Mouse (Mus musculus) forebrain, embryonic 14.5 days (tissue): Measurements from ENCODE around the gene Cyp2j8. TPM values are rescaled to one million over a fixed set of nuclear protein-coding genes. Genes with fewer than 3 reads are reported as not detected.
"Not testable (repeated sequence)": the region's sequence is repeated elsewhere in the genome, so short reads cannot be mapped to it uniquely, and the experiment has no call there.

ENCODE experiments used
- ATAC-seq: fragments of 200-750 bp; cut with Nextera tagmentation; 2 replicates; pipeline ENCODE4 v1.8.0; 2017; ENCODE audit warnings: mild to moderate bottlenecking, moderate library complexity
- DNase-seq: peaks from one replicate; pipeline ENCODE4 v3.0.0-alpha.2; 2015; ENCODE audit warnings: low spot score
- H3K27ac ChIP-seq: fragments of 300-500 bp; sonication (generic); 2 replicates; pipeline ENCODE4 v1.5.1; 2014; ENCODE audit warnings: low read depth, mild to moderate bottlenecking, control low read depth, low read length, moderate library complexity
- H3K27me3 ChIP-seq: fragments of 300-500 bp; sonication (generic); replicated peaks from 2 replicates; pipeline ENCODE4 v1.6.1; 2014; ENCODE audit warnings: low read length, control low read depth, mixed read lengths; ENCODE audit not compliant: control insufficient read depth, insufficient read depth
- H3K36me3 ChIP-seq: fragments of 300-500 bp; sonication (generic); 2 replicates; pipeline ENCODE4 v1.6.1; 2014; ENCODE audit warnings: low read length, control low read depth; ENCODE audit not compliant: control insufficient read depth, insufficient read depth
- H3K4me1 ChIP-seq: fragments of 300-500 bp; sonication (generic); 2 replicates; pipeline ENCODE4 v1.6.1; 2014; ENCODE audit warnings: antibody characterized with exemption, low read length, control low read depth; ENCODE audit not compliant: control insufficient read depth, insufficient read depth
- H3K4me2 ChIP-seq: fragments of 300-500 bp; sonication (generic); 2 replicates; pipeline ENCODE4 v1.6.1; 2014; ENCODE audit warnings: mild to moderate bottlenecking, control low read depth, low read length
- H3K4me3 ChIP-seq: fragments of 300-500 bp; sonication (generic); 2 replicates; pipeline ENCODE4 v1.5.1; 2014; ENCODE audit warnings: low read depth, low read length, control low read depth
- H3K9ac ChIP-seq: fragments of 300-500 bp; sonication (generic); 2 replicates; pipeline ENCODE4 v1.6.1; 2014; ENCODE audit warnings: mild to moderate bottlenecking, low read length, control low read depth, moderate library complexity
- H3K9me3 ChIP-seq: fragments of 300-500 bp; sonication (generic); replicated peaks from 2 replicates; pipeline ENCODE4 v1.6.1; 2016; ENCODE audit warnings: low read length, control low read depth, mixed read lengths; ENCODE audit not compliant: control insufficient read depth
- WGBS: fragments of 180-500 bp; shearing (Covaris S2); extraction: QIAGEN DNeasy Blood & Tissue Kit; methylation state at CpG from one replicate; pipeline ENCODE4 v1.1.7; 2014; 5-methylcytosine and 5-hydroxymethylcytosine counted together
- polyA plus RNA-seq: library from polyadenylated mRNA; unstranded; fragments of >200 nt; fragmentation: Nextera tagmentation; extraction: Ambion mirVana; gene quantifications from 2 replicates; pipeline ENCODE4 v1.2.1, GENCODE M21; 2014

Gene Cyp2j8
- not detected in 2 replicates for polyA plus RNA-seq

- H3K4me2 ChIP-seq = no peak within 1 kb of the TSS
- WGBS = 90% methylated on average over 1 of the region's 1 CpGs
- H3K36me3 ChIP-seq = no peaks in the 10 kb centered on the region
- ATAC-seq (no peak), DNase-seq (no peak)
- H3K27ac ChIP-seq = no peak within 1 kb of the TSS
- H3K4me1 ChIP-seq = no peaks in the 10 kb centered on the region
- no peaks in the 10 kb centered on the region for H3K9me3 ChIP-seq
- H3K27me3 ChIP-seq = no peaks in the 10 kb centered on the region
- no peak within 1 kb of the TSS for H3K9ac ChIP-seq
- no peak within 1 kb of the TSS for H3K4me3 ChIP-seq
These were observed at the start of gene Cyp2j8 for GRCm38 (mm10) chr4:96507286-96507685. Gene Cyp2j8 (minus strand): TSS chr4:96507386.

DNA sequence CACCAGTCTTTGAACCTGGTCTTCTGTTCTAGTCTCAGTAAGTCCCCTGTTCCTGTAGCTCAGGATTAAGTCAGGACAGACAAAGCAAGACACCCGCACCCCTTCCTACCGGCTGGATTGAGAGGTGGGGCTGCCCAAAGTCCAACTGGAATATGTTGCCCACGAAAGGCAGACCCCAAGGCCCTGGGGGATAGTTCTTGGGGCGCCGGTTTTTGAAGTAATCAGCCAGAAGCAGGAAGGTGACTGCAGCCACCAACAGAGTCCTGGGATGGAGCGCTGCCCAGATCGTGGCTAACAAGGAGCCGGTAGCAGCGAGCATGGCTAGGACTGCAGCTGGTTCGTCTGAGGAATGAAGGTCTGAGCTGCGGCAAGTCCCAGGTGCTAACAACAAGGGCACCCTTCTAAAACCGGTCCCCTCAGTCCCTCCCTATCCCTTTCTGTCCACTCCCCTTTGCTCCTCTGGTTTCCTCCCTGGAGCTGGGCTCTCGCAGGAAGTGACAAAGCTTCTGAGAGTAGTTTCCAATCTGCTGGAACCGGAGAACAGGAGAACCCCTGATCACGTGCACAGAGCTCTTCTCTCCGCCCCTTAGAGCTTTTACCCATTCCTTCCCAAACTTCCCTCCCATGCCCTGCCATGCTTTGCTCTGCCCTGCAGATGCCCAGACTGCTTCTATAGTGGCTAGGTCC is 46.1 kb upstream of the Cyp2j8 start, which contains the start of gene Cyp2j6:
TSS of gene Cyp2j6 (minus strand) at position 529 of the 687 bp plus-strand sequence.
- no peaks in the 10 kb centered on the region for H3K36me3 ChIP-seq
- no peaks in the 10 kb centered on the region for H3K9me3 ChIP-seq
- peak within 1 kb of the TSS; percentile 77 for H3K9ac ChIP-seq
- DNase-seq = peak; percentile 75
- 0 out of 2 replicates have a peak, but pooled peaks cover 2% of the 10 kb centered on the region for H3K4me1 ChIP-seq
- H3K27me3 ChIP-seq = no peaks in the 10 kb centered on the region
- peak within 1 kb of the TSS; percentile 68 for H3K4me2 ChIP-seq
- H3K4me3 ChIP-seq = peak within 1 kb of the TSS; percentile 48
- WGBS = 7% methylated on average over 16 of the region's 16 CpGs
- H3K27ac ChIP-seq = 0 out of 2 replicates have a peak within 1 kb of the TSS, but pooled peaks have one; percentile 16
- ATAC-seq = peak; percentile 93

GRCm38 (mm10) chr4:96551619-96552018 is 44.4 kb upstream of the Cyp2j8 start:
- H3K9me3 ChIP-seq = no peaks in the 10 kb centered on the region
- H3K9ac ChIP-seq = no peak overlapping the region
- H3K36me3 ChIP-seq = no peaks in the 10 kb centered on the region
- DNase-seq (no peak), ATAC-seq (no peak)
- H3K27ac ChIP-seq = no peak overlapping the region
- H3K4me1 ChIP-seq = 0 out of 2 replicates have a peak, but pooled peaks cover 2% of the 10 kb centered on the region
- no peaks in the 10 kb centered on the region for H3K27me3 ChIP-seq
- WGBS = 98% methylated on average over 3 of the region's 3 CpGs
- no peak overlapping the region for H3K4me2 ChIP-seq
- no peak overlapping the region for H3K4me3 ChIP-seq

DNA sequence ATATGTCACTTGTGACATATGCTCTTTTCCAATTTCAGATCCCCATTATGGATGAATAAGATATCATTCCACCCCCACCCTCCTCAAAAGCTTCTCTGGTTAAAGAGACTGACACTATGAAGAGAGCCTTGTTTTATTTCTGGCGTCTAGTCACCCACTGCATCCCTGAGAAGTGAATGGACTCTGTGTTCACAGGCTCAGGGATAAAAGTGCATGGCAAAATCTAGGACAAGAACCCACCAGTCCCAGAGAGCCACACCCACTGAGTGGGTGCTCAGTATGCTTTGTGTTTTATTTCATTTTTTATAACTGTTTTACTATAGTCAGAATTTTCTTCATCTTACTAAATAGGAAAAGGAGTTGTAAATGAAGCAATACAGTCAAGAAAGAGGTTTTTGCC is 38.8 kb upstream of the Cyp2j8 start:
- Histone ChIP-seq H3K27me3 (no peaks in the 10 kb centered on the region), H3K36me3 (no peaks in the 10 kb centered on the region), H3K4me3 (no peak overlapping the region), H3K27ac (no peak overlapping the region), H3K9ac (no peak overlapping the region), H3K9me3 (no peaks in the 10 kb centered on the region), H3K4me1 (no peaks in the 10 kb centered on the region), H3K4me2 (no peak overlapping the region)
- DNase-seq (no peak), ATAC-seq (no peak)
- 41% methylated on average over 1 of the region's 1 CpGs for WGBS

GRCm38 (mm10) chr4:96525772-96526171 is 18.6 kb upstream of the Cyp2j8 start:
- no peak overlapping the region for H3K27ac ChIP-seq
- no peak overlapping the region for H3K9ac ChIP-seq
- H3K4me2 ChIP-seq = no peak overlapping the region
- WGBS = 17% methylated on average over 1 of the region's 1 CpGs
- ATAC-seq (no peak), DNase-seq (peak; percentile 19)
- no peaks in the 10 kb centered on the region for H3K4me1 ChIP-seq
- no peaks in the 10 kb centered on the region for H3K36me3 ChIP-seq
- H3K27me3 ChIP-seq = no peaks in the 10 kb centered on the region
- no peaks in the 10 kb centered on the region for H3K9me3 ChIP-seq
- H3K4me3 ChIP-seq = no peak overlapping the region

DNA sequence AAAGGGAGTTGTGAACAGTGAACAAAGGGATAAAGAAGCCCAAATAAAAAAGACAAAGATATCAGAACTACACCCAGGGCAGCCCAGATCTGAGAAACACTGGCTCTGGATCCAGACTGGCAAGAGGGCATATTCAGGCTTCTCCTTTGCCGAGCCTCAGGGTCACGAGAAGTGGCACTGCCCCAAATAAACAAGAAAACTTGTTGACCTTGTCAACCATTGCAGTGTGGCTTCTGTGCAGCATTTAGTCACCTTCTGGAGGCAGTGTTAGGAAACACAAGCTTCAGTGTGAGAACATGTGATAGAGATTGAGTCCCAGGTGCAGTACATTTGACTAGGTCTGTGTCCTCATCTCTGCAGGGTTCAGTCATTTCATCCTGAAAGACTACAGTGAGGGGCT is 15.1 kb upstream of the Cyp2j8 start:
- Histone ChIP-seq H3K36me3 (no peaks in the 10 kb centered on the region), H3K27me3 (no peaks in the 10 kb centered on the region), H3K4me2 (no peak overlapping the region), H3K27ac (no peak overlapping the region), H3K9ac (no peak overlapping the region), H3K9me3 (no peaks in the 10 kb centered on the region), H3K4me1 (no peaks in the 10 kb centered on the region), H3K4me3 (no peak overlapping the region)
- WGBS = 86% methylated on average over 2 of the region's 2 CpGs
- no peak for ATAC-seq
- DNase-seq = no peak

- no peak overlapping the region for H3K4me3 ChIP-seq
- WGBS = 90% methylated on average over 3 of the region's 3 CpGs
- H3K36me3 ChIP-seq = no peaks in the 10 kb centered on the region
- H3K27me3 ChIP-seq = no peaks in the 10 kb centered on the region
- H3K27ac ChIP-seq = no peak overlapping the region
- DNase-seq = no peak
- no peak for ATAC-seq
- no peaks in the 10 kb centered on the region for H3K9me3 ChIP-seq
- H3K9ac ChIP-seq = no peak overlapping the region
- no peaks in the 10 kb centered on the region for H3K4me1 ChIP-seq
- H3K4me2 ChIP-seq = no peak overlapping the region
These were observed 2.9 kb upstream of the Cyp2j8 start for GRCm38 (mm10) chr4:96510083-96510482.

DNA sequence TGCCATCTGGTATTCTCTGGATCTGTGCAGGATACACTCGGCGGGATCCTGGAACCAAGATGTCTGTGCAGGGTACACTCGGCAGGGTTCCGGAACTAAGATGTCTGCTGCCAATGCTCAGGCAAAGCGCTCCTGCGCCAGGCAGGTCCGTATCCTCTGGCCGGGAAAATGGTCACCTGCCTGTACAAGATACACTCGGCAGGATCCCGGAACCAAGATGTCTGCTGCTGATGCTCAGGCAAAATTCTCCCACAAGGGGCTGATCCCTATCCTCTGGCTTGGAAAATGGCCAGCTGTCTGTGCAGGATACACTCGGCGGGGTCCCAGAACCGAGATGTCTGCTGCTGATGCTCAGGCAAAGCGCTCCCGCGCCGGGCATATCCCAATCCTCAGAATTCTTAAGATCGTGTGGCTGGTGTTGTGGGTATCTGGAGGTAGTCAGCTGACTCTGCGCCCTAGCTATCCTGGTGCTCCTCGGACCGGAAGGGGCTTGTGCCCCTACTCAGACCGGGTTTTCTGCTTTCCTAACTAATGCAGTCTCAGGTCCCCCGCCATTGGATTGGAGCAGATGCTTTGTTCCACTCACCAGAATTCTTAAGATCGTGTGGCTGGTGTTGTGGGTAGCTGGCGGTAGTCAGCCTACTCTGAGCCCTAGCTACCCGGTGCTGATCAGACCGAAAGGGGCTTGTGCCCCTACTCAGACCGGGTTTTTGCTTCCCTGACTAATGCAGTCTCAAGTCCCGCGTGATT is 43.7 kb downstream of the Cyp2j8 start:
- H3K9me3 ChIP-seq, H3K4me3 ChIP-seq, H3K4me1 ChIP-seq, H3K9ac ChIP-seq, H3K4me2 ChIP-seq, H3K27me3 ChIP-seq, H3K27ac ChIP-seq, ATAC-seq, H3K36me3 ChIP-seq, DNase-seq: not testable (repeated sequence)
- WGBS = 91% methylated on average over 30 of the region's 30 CpGs
